Mouse (Mus musculus): ENCODE data around the gene Copz1. TPM values are rescaled to one million over a fixed set of nuclear protein-coding genes. Genes with fewer than 3 reads are reported as not detected.

The Copz1 gene
- total and polyA plus RNA-seq, 3 experiments: 50.2 to 58.7 (median 55.2) TPM

DNA sequence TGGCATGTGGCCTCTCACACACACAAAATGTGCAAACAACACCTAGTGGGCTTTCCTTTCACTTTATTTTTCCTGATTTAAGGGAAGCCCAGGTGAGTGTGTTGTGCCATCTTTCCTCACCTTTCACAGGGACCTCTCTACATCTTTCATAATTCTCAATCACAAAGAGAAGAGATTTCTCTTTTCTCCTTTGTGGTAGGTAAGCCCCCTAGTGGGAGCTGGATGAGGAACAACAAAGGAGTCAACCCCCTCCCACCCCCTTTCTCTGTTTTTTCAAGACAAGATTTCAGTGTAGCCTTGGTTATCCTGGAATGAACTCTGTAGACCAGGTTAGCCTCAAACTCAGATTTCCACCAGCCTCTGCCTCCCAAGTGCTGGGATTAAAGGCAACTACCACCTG, 71.0 kb downstream of the Copz1 start:
- H3K36me3 ChIP-seq (ENCODE audit: control insufficient read depth, insufficient read depth, low read length): peaks cover 8% of the 10 kb centered on the region
- H3K4me3 ChIP-seq: no peak overlapping the region
- H3K9ac ChIP-seq (ENCODE audit: low read depth, low read length): no peak overlapping the region
- DNase-seq: no peak
- H3K79me2 ChIP-seq (replicated peaks; ENCODE audit: control insufficient read depth, insufficient read depth, low read length): no peaks in the 10 kb centered on the region
- intact Hi-C loops (cut with DNase I): no loop called here
- peaks cover 1% of the 10 kb centered on the region; the same call in 1 of the 2 replicates for H3K4me1 ChIP-seq (ENCODE audit: control insufficient read depth, insufficient read depth, low read length)
- TF ChIP-seq CTCF (IDR thresholded peaks at IDR 0.05) (peak; percentile 19; the same call in 1 of the 2 replicates), EP300 (IDR thresholded peaks at IDR 0.05; ENCODE audit: insufficient read depth, low read depth, low read length) (no peak)
- no peaks in the 10 kb centered on the region; the same call in 1 of the 2 replicates for H3K27me3 ChIP-seq (ENCODE audit: control insufficient read depth, insufficient read depth, low read length)
- H3K27ac ChIP-seq: no peak overlapping the region

DNA sequence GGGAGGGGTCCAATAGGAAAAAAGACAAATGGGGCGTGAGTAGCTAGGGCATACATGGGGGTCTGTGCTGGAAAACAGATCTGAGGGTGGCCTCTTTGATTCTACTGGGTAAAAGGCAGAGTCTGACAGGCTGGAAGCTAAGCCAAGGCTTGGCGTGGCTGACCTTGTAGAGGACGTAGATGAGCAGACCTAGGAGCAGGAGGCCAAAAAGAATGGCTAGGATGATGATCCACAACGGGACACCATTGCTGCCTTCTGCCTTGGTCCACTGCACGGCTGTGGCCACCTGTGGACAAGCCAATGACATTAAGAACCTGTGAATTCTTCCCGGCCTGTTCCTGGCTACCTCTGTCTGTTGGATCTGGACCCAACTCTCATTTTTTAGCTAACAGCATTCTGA, 73.3 kb downstream of the Copz1 start:
- peaks cover 8% of the 10 kb centered on the region for H3K36me3 ChIP-seq (ENCODE audit: control insufficient read depth, insufficient read depth, low read length)

DNA sequence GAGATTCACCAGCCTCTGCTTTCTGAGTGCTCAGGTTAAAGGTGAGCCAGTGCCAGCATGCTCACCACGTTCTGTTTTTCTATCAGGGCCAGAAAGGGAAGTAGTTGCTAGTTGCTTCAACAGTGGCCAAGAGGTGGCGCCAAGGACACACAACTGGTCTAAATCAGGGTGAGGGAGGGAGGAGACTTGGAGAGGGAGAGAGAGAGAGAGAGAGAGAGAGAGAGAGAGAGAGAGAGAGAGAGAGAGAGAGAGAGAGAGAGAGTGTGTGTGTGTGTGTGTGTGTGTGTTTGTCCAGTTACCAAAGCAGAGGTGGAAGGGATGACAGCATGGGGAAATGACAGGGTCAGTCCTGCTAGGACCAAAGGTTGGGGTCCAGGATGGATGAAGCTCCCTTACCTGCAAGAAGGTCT, 74.8 kb downstream of the Copz1 start:
- no peak overlapping the region for H3K9ac ChIP-seq (ENCODE audit: low read depth, low read length)
- no peaks in the 10 kb centered on the region for H3K79me2 ChIP-seq (replicated peaks; ENCODE audit: control insufficient read depth, insufficient read depth, low read length)
- 0% methylated on average over 2 of the region's 2 CpGs for WGBS
- no peaks in the 10 kb centered on the region for H3K27me3 ChIP-seq (ENCODE audit: control insufficient read depth, insufficient read depth, low read length)
- DNase-seq: peak; percentile 70 to 72
- TF ChIP-seq EP300 (IDR thresholded peaks at IDR 0.05; ENCODE audit: insufficient read depth, low read depth, low read length): peak; percentile 75; the same call in 1 of the 2 replicates
- TF ChIP-seq CTCF (IDR thresholded peaks at IDR 0.05): peak; percentile 65
- no peak for TF ChIP-seq POLR2A (IDR thresholded peaks at IDR 0.05; ENCODE audit: insufficient read depth, low read depth, low read length)
- H3K4me1 ChIP-seq (ENCODE audit: control insufficient read depth, insufficient read depth, low read length): peaks cover 1% of the 10 kb centered on the region; the same call in 1 of the 2 replicates
- H3K27ac ChIP-seq: no peak overlapping the region
- intact Hi-C loops (cut with DNase I): loop anchor here (1.0 kb wide), 1 partner anchor 41 kb away; no protein-coding TSS in a partner anchor
- peaks cover 8% of the 10 kb centered on the region for H3K36me3 ChIP-seq (ENCODE audit: control insufficient read depth, insufficient read depth, low read length)
- H3K4me3 ChIP-seq: no peak overlapping the region

More for the DNA sequence above, 73.3 kb downstream of the Copz1 start:
- Histone ChIP-seq H3K4me1 (ENCODE audit: control insufficient read depth, insufficient read depth, low read length) (peaks cover 1% of the 10 kb centered on the region; the same call in 1 of the 2 replicates), H3K27ac (no peak overlapping the region), H3K9ac (ENCODE audit: low read depth, low read length) (no peak overlapping the region), H3K4me3 (no peak overlapping the region), H3K27me3 (ENCODE audit: control insufficient read depth, insufficient read depth, low read length) (no peaks in the 10 kb centered on the region; the same call in 1 of the 2 replicates), H3K79me2 (replicated peaks; ENCODE audit: control insufficient read depth, insufficient read depth, low read length) (no peaks in the 10 kb centered on the region)
- no peak for DNase-seq
- intact Hi-C loops (cut with DNase I): no loop called here
- no peak for TF ChIP-seq CTCF (IDR thresholded peaks at IDR 0.05)
- TF ChIP-seq EP300 (IDR thresholded peaks at IDR 0.05; ENCODE audit: insufficient read depth, low read depth, low read length): no peak
- TF ChIP-seq POLR2A (IDR thresholded peaks at IDR 0.05; ENCODE audit: insufficient read depth, low read depth, low read length): no peak
- 75% methylated on average over 6 of the region's 6 CpGs for WGBS

Small RNA genes within 50 kb of the gene (microRNA-seq; reads per million reads assigned to microRNA genes)
- gene Mir148b: 113 to 178 reads per million in 2 experiments

Other genes starting within 250 kb of the Copz1 start
- 10 to 100 TPM; 13.9 to 15.2 TPM for gene Smug1, start 105.6 kb upstream of the Copz1 start, total RNA-seq (2021)
- gene Smug1, start 105.6 kb upstream of the Copz1 start, polyA plus RNA-seq (2012; rRNA removed): 13.3 and 13.9 TPM in 2 replicates
- 10 to 100 TPM; 56.5 to 57.0 TPM for gene Cbx5, start 32.9 kb upstream of the Copz1 start, total RNA-seq (2021)
- gene Cbx5, start 32.9 kb upstream of the Copz1 start, polyA plus RNA-seq (2012; rRNA removed): 15.6 and 39.9 TPM in 2 replicates
- 100 to 1,000 TPM; 143 to 149 TPM for gene Hnrnpa1, start 32.3 kb upstream of the Copz1 start, total RNA-seq (2021)
- 59.4 and 109 TPM in 2 replicates for gene Hnrnpa1, start 32.3 kb upstream of the Copz1 start, polyA plus RNA-seq (2012; rRNA removed)
- gene Nfe2, start 14.3 kb upstream of the Copz1 start, total RNA-seq (2021): 1 to 10 TPM in 1 of 2 experiments, under 1 TPM in 1; 0.86 to 2.0 TPM
- gene Nfe2, start 14.3 kb upstream of the Copz1 start, polyA plus RNA-seq (2012; rRNA removed): 1.6 and 1.9 TPM in 2 replicates
- not detected for gene Gpr84, start 37.9 kb downstream of the Copz1 start, total RNA-seq (2021)
- 0.06 TPM in 1 of 2 replicates, not detected in the other for gene Gpr84, start 37.9 kb downstream of the Copz1 start, polyA plus RNA-seq (2012; rRNA removed)
- 10 to 100 TPM; 10.1 to 10.4 TPM for gene Zfp385a, start 67.4 kb downstream of the Copz1 start, total RNA-seq (2021)
- gene Zfp385a, start 67.4 kb downstream of the Copz1 start, polyA plus RNA-seq (2012; rRNA removed): 7.3 and 12.0 TPM in 2 replicates
- 10 to 100 TPM; 36.4 to 36.7 TPM for gene Itga5, start 94.0 kb downstream of the Copz1 start, total RNA-seq (2021)
- 38.6 and 44.6 TPM in 2 replicates for gene Itga5, start 94.0 kb downstream of the Copz1 start, polyA plus RNA-seq (2012; rRNA removed)
- not detected for gene Gtsf1, start 157.8 kb downstream of the Copz1 start, total RNA-seq (2021)
- gene Gtsf1, start 157.8 kb downstream of the Copz1 start, polyA plus RNA-seq (2012; rRNA removed): 0.51 and 0.64 TPM in 2 replicates
- gene Gtsf2, start 175.8 kb downstream of the Copz1 start, total RNA-seq (2021): not detected
- gene Gtsf2, start 175.8 kb downstream of the Copz1 start, polyA plus RNA-seq (2012; rRNA removed): not detected in 2 replicates
- gene Nckap1l, start 181.1 kb downstream of the Copz1 start, total RNA-seq (2021): 1 to 10 TPM; 3.6 to 4.2 TPM
- gene Nckap1l, start 181.1 kb downstream of the Copz1 start, polyA plus RNA-seq (2012; rRNA removed): 4.0 and 4.3 TPM in 2 replicates
- 1 to 10 TPM in 1 of 2 experiments, under 1 TPM in 1; 0.99 to 1.0 TPM for gene Pde1b, start 230.3 kb downstream of the Copz1 start, total RNA-seq (2021)
- 2.2 and 2.8 TPM in 2 replicates for gene Pde1b, start 230.3 kb downstream of the Copz1 start, polyA plus RNA-seq (2012; rRNA removed)

Data from heart, adult 2 months (tissue).